Mouse (Mus musculus) stomach, postnatal 0 days (tissue): ENCODE data around the gene Clcn1. TPM values are rescaled to one million over a fixed set of nuclear protein-coding genes. Genes with fewer than 3 reads are reported as not detected.
A peak's percentile ranks its signal among the peaks of the same experiment; 100 is the strongest.

Experiments
- ATAC-seq: fragments of 200-750 bp; cut with Nextera tagmentation; 2 replicates; pipeline ENCODE4 v1.8.0; 2017; ENCODE audit not compliant: low FRiP score, low TSS enrichment
- DNase-seq: peaks from one replicate; pipeline ENCODE4 v3.0.0-alpha.2; 2016; ENCODE audit warnings: low spot score
- H3K27ac ChIP-seq: fragments of 300-500 bp; sonication (generic); replicated peaks from 2 replicates; pipeline ENCODE4 v1.5.1; 2014; ENCODE audit warnings: mild to moderate bottlenecking, control low read depth
- H3K27me3 ChIP-seq: fragments of 300-500 bp; sonication (generic); 2 replicates; pipeline ENCODE4 v1.6.1; 2014; ENCODE audit warnings: low read length; ENCODE audit not compliant: control insufficient read depth, insufficient read depth
- H3K36me3 ChIP-seq: fragments of 300-500 bp; sonication (generic); 2 replicates; pipeline ENCODE4 v1.6.1; 2014; ENCODE audit warnings: low read length, mixed read lengths; ENCODE audit not compliant: control insufficient read depth, insufficient read depth
- H3K4me1 ChIP-seq: fragments of 300-500 bp; sonication (generic); replicated peaks from 2 replicates; pipeline ENCODE4 v1.6.1; 2014; ENCODE audit warnings: antibody characterized with exemption; ENCODE audit not compliant: control insufficient read depth, insufficient read depth
- H3K4me2 ChIP-seq: fragments of 300-500 bp; sonication (generic); replicated peaks from 2 replicates; pipeline ENCODE4 v1.6.1; 2014; ENCODE audit warnings: low read depth, mild to moderate bottlenecking, control low read depth, moderate library complexity
- H3K4me3 ChIP-seq: fragments of 300-500 bp; sonication (generic); 2 replicates; pipeline ENCODE4 v1.5.1; 2014; ENCODE audit warnings: low read depth, low read length, control low read depth
- H3K9ac ChIP-seq: fragments of 300-500 bp; sonication (generic); 2 replicates; pipeline ENCODE4 v1.6.1; 2014; ENCODE audit warnings: mild to moderate bottlenecking, low read length, control low read depth, mixed read lengths
- H3K9me3 ChIP-seq: fragments of 300-500 bp; sonication (generic); 2 replicates; pipeline ENCODE4 v1.6.1; 2016; ENCODE audit warnings: low read length; ENCODE audit not compliant: control insufficient read depth
- CTCF ChIP-seq: IDR thresholded peaks from 2 replicates; pipeline ENCODE4 v1.5.1; 2016; ENCODE audit warnings: antibody characterized with exemption, low read depth, mild to moderate bottlenecking, moderate library complexity
- EP300 ChIP-seq: optimal IDR thresholded peaks from 2 replicates; pipeline ENCODE3; 2016; ENCODE audit warnings: antibody characterized with exemption
- WGBS: fragments of 180-500 bp; shearing (Covaris S2); extraction: QIAGEN DNeasy Blood & Tissue Kit; methylation state at CpG from one replicate; pipeline ENCODE4 v1.1.7; 2014; 5-methylcytosine and 5-hydroxymethylcytosine counted together
- polyA plus RNA-seq: library from polyadenylated mRNA; unstranded; fragments of >200 nt; fragmentation: Nextera tagmentation; extraction: Ambion mirVana; gene quantifications from 2 replicates; pipeline ENCODE4 v1.2.1, GENCODE M21; 2015

Gene Clcn1
- polyA plus RNA-seq, 1 experiment from 2014 or later: 0.06 TPM

DNA sequence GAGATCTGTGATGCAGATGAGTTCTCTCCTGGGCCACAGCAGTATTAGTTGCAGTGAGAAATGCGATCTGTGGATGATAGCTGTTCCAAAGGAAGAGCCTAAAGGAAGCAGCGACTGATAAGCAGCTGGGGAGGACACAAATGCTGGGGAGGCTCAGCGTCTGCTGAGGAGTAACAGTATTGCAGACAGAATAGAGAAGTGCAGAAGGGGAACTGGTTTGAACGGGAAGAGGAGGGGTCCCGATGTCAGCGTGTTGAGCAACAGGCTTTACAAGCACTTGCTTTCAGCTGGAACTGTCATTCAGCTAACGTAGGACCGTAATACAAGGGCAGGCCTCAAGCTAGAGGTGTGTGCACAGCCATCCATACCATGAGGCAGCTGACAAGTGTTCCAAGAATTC is 66.7 kb downstream of the Clcn1 start:
- peaks cover 15% of the 10 kb centered on the region for H3K4me1 ChIP-seq
- WGBS: 67% methylated on average over 8 of the region's 8 CpGs
- TF ChIP-seq EP300 (no peak), CTCF (no peak)
- H3K27me3 ChIP-seq: no peaks in the 10 kb centered on the region
- H3K4me3 ChIP-seq: no peak overlapping the region
- H3K9ac ChIP-seq: no peak overlapping the region
- no peaks in the 10 kb centered on the region for H3K9me3 ChIP-seq
- no peak for ATAC-seq
- peak overlapping the region; percentile 14; the same call in 1 of the 2 replicates for H3K4me2 ChIP-seq
- DNase-seq: no peak
- H3K36me3 ChIP-seq: peaks cover 18% of the 10 kb centered on the region
- H3K27ac ChIP-seq: no peak overlapping the region

GRCm38 (mm10) chr6:42354076-42355019 is 67.9 kb downstream of the Clcn1 start:
- Histone ChIP-seq H3K4me3 (no peak overlapping the region), H3K9me3 (no peaks in the 10 kb centered on the region), H3K4me1 (peaks cover 15% of the 10 kb centered on the region), H3K4me2 (peak overlapping the region; percentile 1; the same call in 1 of the 2 replicates), H3K27ac (0 out of 2 replicates have a peak overlapping the region, but pooled peaks have one; percentile 1), H3K27me3 (no peaks in the 10 kb centered on the region), H3K36me3 (peaks cover 23% of the 10 kb centered on the region), H3K9ac (no peak overlapping the region)
- DNase-seq (peak; percentile 39), ATAC-seq (no peak)
- TF ChIP-seq CTCF (no peak), EP300 (no peak)
- WGBS: 40% methylated on average over 11 of the region's 11 CpGs

- peaks cover 15% of the 10 kb centered on the region for H3K4me1 ChIP-seq
- DNase-seq (no peak), ATAC-seq (no peak)
- H3K9ac ChIP-seq: no peak overlapping the region
- no peak overlapping the region for H3K4me3 ChIP-seq
- WGBS: 87% methylated on average over 6 of the region's 6 CpGs
- H3K27ac ChIP-seq: no peak overlapping the region
- H3K4me2 ChIP-seq: no peak overlapping the region
- peaks cover 27% of the 10 kb centered on the region for H3K36me3 ChIP-seq
- H3K27me3 ChIP-seq: no peaks in the 10 kb centered on the region
- TF ChIP-seq EP300 (no peak), CTCF (no peak)
- no peaks in the 10 kb centered on the region for H3K9me3 ChIP-seq
Measured at GRCm38 (mm10) chr6:42355366-42355765, 68.9 kb downstream of the Clcn1 start.

DNA sequence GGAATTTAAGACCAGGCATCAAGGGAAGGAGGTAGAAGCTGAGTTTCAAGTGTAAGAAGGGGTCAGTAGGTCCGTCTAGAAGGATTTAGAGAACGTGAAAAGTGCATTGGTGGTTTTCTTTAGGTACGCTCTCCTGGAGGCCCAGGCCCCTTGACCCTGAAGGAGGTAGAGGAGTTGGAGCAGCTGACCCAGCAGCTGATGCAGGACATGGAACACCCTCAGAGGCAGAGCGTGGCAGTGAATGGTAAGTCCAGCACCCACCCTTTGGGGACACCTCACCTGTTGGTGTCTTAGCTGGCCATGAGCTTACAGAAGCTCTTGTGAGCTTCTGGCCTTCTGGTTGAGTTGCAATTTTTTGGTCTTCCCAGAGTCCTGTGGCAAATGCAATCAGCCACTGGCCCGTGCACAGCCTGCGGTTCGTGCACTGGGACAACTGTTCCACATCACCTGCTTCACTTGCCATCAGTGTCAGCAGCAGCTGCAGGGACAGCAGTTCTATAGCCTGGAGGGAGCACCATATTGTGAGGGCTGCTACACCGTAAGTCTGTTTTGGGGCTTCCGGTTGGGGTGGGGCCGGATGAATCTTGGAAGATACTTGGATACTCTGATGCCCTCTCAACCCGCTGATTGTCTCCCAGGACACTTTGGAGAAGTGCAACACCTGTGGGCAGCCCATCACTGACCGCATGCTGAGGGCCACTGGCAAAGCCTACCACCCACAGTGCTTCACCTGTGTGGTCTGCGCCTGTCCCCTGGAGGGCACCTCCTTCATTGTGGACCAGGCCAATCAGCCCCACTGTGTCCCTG is 69.5 kb downstream of the Clcn1 start:
- ATAC-seq: no peak
- TF ChIP-seq CTCF: no peak
- no peak for TF ChIP-seq EP300
- WGBS: 91% methylated on average over 13 of the region's 13 CpGs
- H3K36me3 ChIP-seq: peaks cover 33% of the 10 kb centered on the region
- H3K4me2 ChIP-seq: no peak overlapping the region
- peaks cover 12% of the 10 kb centered on the region for H3K4me1 ChIP-seq
- H3K27ac ChIP-seq: no peak overlapping the region
- no peak overlapping the region for H3K4me3 ChIP-seq
- no peaks in the 10 kb centered on the region for H3K9me3 ChIP-seq
- no peak for DNase-seq
- H3K9ac ChIP-seq: no peak overlapping the region
- no peaks in the 10 kb centered on the region for H3K27me3 ChIP-seq

- peak; percentile 85 for ATAC-seq
- H3K27me3 ChIP-seq: no peaks in the 10 kb centered on the region
- H3K4me3 ChIP-seq: no peak overlapping the region
- no peak overlapping the region for H3K9ac ChIP-seq
- no peaks in the 10 kb centered on the region for H3K9me3 ChIP-seq
- DNase-seq: peak; percentile 54
- TF ChIP-seq EP300 (no peak), CTCF (no peak)
- WGBS: 70% methylated on average over 5 of the region's 5 CpGs
- peaks cover 41% of the 10 kb centered on the region for H3K36me3 ChIP-seq
- H3K27ac ChIP-seq: peak overlapping the region; percentile 40; the same call in 1 of the 2 replicates
- no peak overlapping the region for H3K4me2 ChIP-seq
- peaks cover 7% of the 10 kb centered on the region for H3K4me1 ChIP-seq
Measured at GRCm38 (mm10) chr6:42356913-42357312, 70.4 kb downstream of the Clcn1 start.
